Mouse (Mus musculus) gastrocnemius, postnatal 14 days (tissue): Measurements from ENCODE around the gene Neurl1b. TPM values are rescaled to one million over a fixed set of nuclear protein-coding genes. Genes with fewer than 3 reads are reported as not detected.

Experiments
- DNase-seq: peaks from one replicate; pipeline ENCODE4 v3.0.0; 2021; ENCODE audit warnings: mixed read lengths
- intact Hi-C: fragments of 180-260 bp; cut with DNase I; formaldehyde crosslinking; loops from one replicate; pipeline ENCODE4 v1.15.1; 2025; ENCODE audit warnings: low total_unique reads
- total RNA-seq, 2 experiments: library from RNA; stranded (reverse); gene quantifications; 2 replicates each; pipeline ENCODE4 v1.2.3; 2021

Neurl1b gene
- total RNA-seq, 2 experiments from 2014 or later, result 8.4 TPM

GRCm38 (mm10) chr17:26480956-26481355, 66.3 kb downstream of the Neurl1b start:
- intact Hi-C loops, result no loop called here
- no peak for DNase-seq

- intact Hi-C loops, result no loop called here
- peak; percentile 57 for DNase-seq
Measured at GRCm38 (mm10) chr17:26484626-26485421, 70.2 kb downstream of the Neurl1b start.

- intact Hi-C loops, result no loop called here
- DNase-seq, result peak; percentile 62
Measured at GRCm38 (mm10) chr17:26487266-26487665, 72.6 kb downstream of the Neurl1b start.

- intact Hi-C loops, result no loop called here
- DNase-seq, result no peak
Measured at GRCm38 (mm10) chr17:26487917-26488316, 73.3 kb downstream of the Neurl1b start.

- intact Hi-C loops, result no loop called here
- DNase-seq, result peak; percentile 81
Measured at GRCm38 (mm10) chr17:26488711-26489403, 74.2 kb downstream of the Neurl1b start.

GRCm38 (mm10) chr17:26490072-26490471, 75.4 kb downstream of the Neurl1b start:
- no peak for DNase-seq
- intact Hi-C loops, result no loop called here

GRCm38 (mm10) chr17:26490910-26491309, 76.3 kb downstream of the Neurl1b start:
- no peak for DNase-seq
- intact Hi-C loops, result no loop called here

GRCm38 (mm10) chr17:26492246-26492645, 77.6 kb downstream of the Neurl1b start:
- no peak for DNase-seq
- intact Hi-C loops, result no loop called here

- intact Hi-C loops, result no loop called here
- DNase-seq, result no peak
Measured at GRCm38 (mm10) chr17:26494642-26495468, 80.2 kb downstream of the Neurl1b start.

Other genes with a start within 250 kb of the Neurl1b start
- gene Pdia2, start 215.7 kb upstream of the Neurl1b start, total RNA-seq, result not detected
- gene Rgs11, start 211.9 kb upstream of the Neurl1b start, total RNA-seq, result 1 to 10 TPM in 1 of 2 experiments, under 1 TPM in 1; 0.47 to 1.5 TPM
- 1 to 10 TPM; 2.2 to 5.1 TPM for gene Arhgdig, start 207.0 kb upstream of the Neurl1b start, total RNA-seq
- 10 to 100 TPM; 47.8 to 62.8 TPM for gene Fam234a, start 170.6 kb upstream of the Neurl1b start, total RNA-seq
- gene Luc7l, start 161.9 kb upstream of the Neurl1b start, total RNA-seq, result 10 to 100 TPM; 14.0 to 15.4 TPM
- gene Ergic1, start 146.7 kb downstream of the Neurl1b start, total RNA-seq, result 10 to 100 TPM; 71.4 to 87.7 TPM
- 10 to 100 TPM; 30.8 to 77.9 TPM for gene Dusp1, start 147.3 kb downstream of the Neurl1b start, total RNA-seq
- 10 to 100 TPM; 37.4 to 40.8 TPM for gene Atp6v0e, start 248.4 kb downstream of the Neurl1b start, total RNA-seq